ENCODE assay signal across 27 mouse cellular contexts in genomic region chr5:116405934-116406333, GRCm38 (mm10). TPM values are rescaled to one million over a fixed set of nuclear protein-coding genes. Genes with fewer than 3 reads are reported as not detected.
"Had no signal": no experiment of that assay in that cellular context is flagged by ENCODE, and none has a peak within 500 bp of the region (broad histone marks: within the 10 kb centered on the region; RNA-seq: fewer than 3 reads in every experiment).

No protein-coding gene starts in this region.

- H3K36me3 ChIP-seq: embryonic facial prominence, embryonic 10.5 days; embryonic facial prominence, embryonic 12.5 days; embryonic facial prominence, embryonic 13.5 days; embryonic facial prominence, embryonic 15.5 days; forebrain, embryonic 10.5 days; forebrain, embryonic 12.5 days; forebrain, embryonic 15.5 days had no signal

- H3K9me3 ChIP-seq: embryonic facial prominence, embryonic 10.5 days; embryonic facial prominence, embryonic 12.5 days; embryonic facial prominence, embryonic 13.5 days; embryonic facial prominence, embryonic 15.5 days; forebrain, embryonic 10.5 days; forebrain, embryonic 12.5 days; forebrain, embryonic 13.5 days; forebrain, embryonic 15.5 days had no signal

- H3K4me2 ChIP-seq: embryonic facial prominence, embryonic 12.5 days; embryonic facial prominence, embryonic 13.5 days; embryonic facial prominence, embryonic 15.5 days; forebrain, embryonic 12.5 days; forebrain, embryonic 13.5 days; forebrain, embryonic 15.5 days had no signal

- H3K4me3 ChIP-seq: embryonic facial prominence, embryonic 10.5 days; embryonic facial prominence, embryonic 12.5 days; embryonic facial prominence, embryonic 13.5 days; embryonic facial prominence, embryonic 15.5 days; erythroblast, embryonic 14.5 days; forebrain, embryonic 10.5 days; forebrain, embryonic 12.5 days; forebrain, embryonic 13.5 days; forebrain, embryonic 15.5 days; gastrocnemius, adult 2 months; heart, adult 2 months had no signal

- H3K27ac ChIP-seq: embryonic facial prominence, embryonic 10.5 days; embryonic facial prominence, embryonic 12.5 days; embryonic facial prominence, embryonic 13.5 days; embryonic facial prominence, embryonic 15.5 days; forebrain, embryonic 10.5 days; forebrain, embryonic 12.5 days; forebrain, embryonic 13.5 days; forebrain, embryonic 15.5 days; gastrocnemius, adult 2 months; heart, adult 2 months had no signal

- H3K27me3 ChIP-seq: embryonic facial prominence, embryonic 12.5 days; embryonic facial prominence, embryonic 13.5 days; embryonic facial prominence, embryonic 15.5 days; forebrain, embryonic 12.5 days; forebrain, embryonic 13.5 days; forebrain, embryonic 15.5 days had no signal

- DNase-seq: cerebellum, adult 2 months; cerebellum, adult 8-10 months; cerebellum, adult 9-10 months; cerebellum, adult 9-11 months; cerebellum, postnatal 10 days; cerebellum, postnatal 14 days; cerebellum, postnatal 25 days; cerebellum, postnatal 36 days; embryo, embryonic 11 days; forebrain, postnatal 0 days; gastrocnemius, adult 2 months; gastrocnemius, postnatal 10 days; gastrocnemius, postnatal 14 days; gastrocnemius, postnatal 25 days; gastrocnemius, postnatal 36 days; heart, adult 11 months; heart, adult 18-20 months; heart, adult 2 months had no signal

RNA-seq across cellular contexts. Expression of gene Hspb8, which starts 16.7 kb away (rescaled TPM):
- polyA plus RNA-seq: erythroblast, embryonic 14.5 days had no signal
